Mouse (Mus musculus) heart, embryonic 10.5 days (tissue): ENCODE data around the gene Dtd1. TPM values are rescaled to one million over a fixed set of nuclear protein-coding genes. Genes with fewer than 3 reads are reported as not detected.

ENCODE experiments used
- DNase-seq: peaks from one replicate; pipeline ENCODE4 v3.0.0-alpha.2; 2017; ENCODE audit warnings: low spot score
- H3K27ac ChIP-seq: fragments of 300-500 bp; sonication (generic); 2 replicates; pipeline ENCODE4 v1.5.1; 2016; ENCODE audit warnings: mild to moderate bottlenecking
- H3K27me3 ChIP-seq: fragments of 300-500 bp; sonication (generic); 2 replicates; pipeline ENCODE4 v1.6.1; 2016; ENCODE audit warnings: mild to moderate bottlenecking; ENCODE audit not compliant: poor library complexity, insufficient read depth, severe bottlenecking
- H3K36me3 ChIP-seq: fragments of 300-500 bp; sonication (generic); 2 replicates; pipeline ENCODE4 v1.6.1; 2016; ENCODE audit warnings: mild to moderate bottlenecking, moderate library complexity
- H3K4me1 ChIP-seq: fragments of 300-500 bp; sonication (generic); 2 replicates; pipeline ENCODE4 v1.6.1; 2016; ENCODE audit warnings: mild to moderate bottlenecking
- H3K4me3 ChIP-seq: fragments of 300-500 bp; sonication (generic); 2 replicates; pipeline ENCODE4 v1.5.1; 2016; ENCODE audit warnings: mild to moderate bottlenecking, moderate library complexity
- H3K9me3 ChIP-seq: fragments of 300-500 bp; sonication (generic); 2 replicates; pipeline ENCODE4 v1.6.1; 2016; ENCODE audit warnings: mild to moderate bottlenecking, moderate library complexity
- WGBS: fragments of 180-500 bp; shearing (Covaris S2); methylation state at CpG from one replicate; pipeline ENCODE4 v1.1.7; 2016; 5-methylcytosine and 5-hydroxymethylcytosine counted together
- polyA plus RNA-seq: library from polyadenylated mRNA; unstranded; fragments of >200 nt; fragmentation: Nextera tagmentation; extraction: Ambion mirVana; gene quantifications from 2 replicates; pipeline ENCODE4 v1.2.1, GENCODE M21; 2016

The Dtd1 gene
- polyA plus RNA-seq, 1 experiment from 2014 or later, result 37.1 TPM

GRCm38 (mm10) chr2:144647151-144647550 is 47.5 kb downstream of the Dtd1 start:
- no peak overlapping the region for H3K4me3 ChIP-seq
- 0 out of 2 replicates have a peak, but pooled peaks cover 4% of the 10 kb centered on the region for H3K4me1 ChIP-seq
- no peaks in the 10 kb centered on the region for H3K36me3 ChIP-seq
- 88% methylated on average over 4 of the region's 4 CpGs for WGBS
- H3K27ac ChIP-seq, result no peak overlapping the region
- H3K27me3 ChIP-seq, result no peaks in the 10 kb centered on the region
- H3K9me3 ChIP-seq, result no peaks in the 10 kb centered on the region
- no peak for DNase-seq

GRCm38 (mm10) chr2:144649960-144650359 is 50.3 kb downstream of the Dtd1 start:
- Histone ChIP-seq H3K4me1 (no peaks in the 10 kb centered on the region), H3K36me3 (no peaks in the 10 kb centered on the region), H3K9me3 (no peaks in the 10 kb centered on the region), H3K4me3 (no peak overlapping the region), H3K27ac (no peak overlapping the region), H3K27me3 (no peaks in the 10 kb centered on the region)
- DNase-seq, result no peak
- 90% methylated on average over 1 of the region's 1 CpGs for WGBS

GRCm38 (mm10) chr2:144652841-144653240 is 53.1 kb downstream of the Dtd1 start:
- 87% methylated on average over 4 of the region's 4 CpGs for WGBS
- Histone ChIP-seq H3K36me3 (no peaks in the 10 kb centered on the region), H3K9me3 (no peaks in the 10 kb centered on the region), H3K27ac (no peak overlapping the region), H3K4me3 (no peak overlapping the region), H3K27me3 (no peaks in the 10 kb centered on the region), H3K4me1 (no peaks in the 10 kb centered on the region)
- DNase-seq, result no peak

- DNase-seq, result no peak
- H3K4me1 ChIP-seq, result no peaks in the 10 kb centered on the region
- no peak overlapping the region for H3K4me3 ChIP-seq
- H3K9me3 ChIP-seq, result no peaks in the 10 kb centered on the region
- H3K36me3 ChIP-seq, result no peaks in the 10 kb centered on the region
- no peaks in the 10 kb centered on the region for H3K27me3 ChIP-seq
- WGBS, result 86% methylated on average over 3 of the region's 3 CpGs
- no peak overlapping the region for H3K27ac ChIP-seq
Measured at GRCm38 (mm10) chr2:144655307-144655706, 55.6 kb downstream of the Dtd1 start.

- Histone ChIP-seq H3K27ac (no peak overlapping the region), H3K36me3 (no peaks in the 10 kb centered on the region), H3K27me3 (no peaks in the 10 kb centered on the region), H3K9me3 (no peaks in the 10 kb centered on the region), H3K4me3 (no peak overlapping the region), H3K4me1 (no peaks in the 10 kb centered on the region)
- no peak for DNase-seq
- 86% methylated on average over 4 of the region's 4 CpGs for WGBS
Measured at GRCm38 (mm10) chr2:144668507-144668906, 68.8 kb downstream of the Dtd1 start.

- no peak overlapping the region for H3K4me3 ChIP-seq
- H3K27ac ChIP-seq, result no peak overlapping the region
- H3K4me1 ChIP-seq, result no peaks in the 10 kb centered on the region
- no peaks in the 10 kb centered on the region for H3K27me3 ChIP-seq
- H3K36me3 ChIP-seq, result no peaks in the 10 kb centered on the region
- no peak for DNase-seq
- WGBS, result 90% methylated on average over 5 of the region's 5 CpGs
- H3K9me3 ChIP-seq, result no peaks in the 10 kb centered on the region
Measured at GRCm38 (mm10) chr2:144670289-144670930, 70.7 kb downstream of the Dtd1 start.

- Histone ChIP-seq H3K9me3 (no peaks in the 10 kb centered on the region), H3K4me3 (no peak overlapping the region), H3K27ac (no peak overlapping the region), H3K27me3 (no peaks in the 10 kb centered on the region), H3K4me1 (peaks cover 16% of the 10 kb centered on the region; the same call in 1 of the 2 replicates), H3K36me3 (no peaks in the 10 kb centered on the region)
- 87% methylated on average over 5 of the region's 5 CpGs for WGBS
- DNase-seq, result no peak
Measured at GRCm38 (mm10) chr2:144672397-144672796, 72.7 kb downstream of the Dtd1 start.

- Histone ChIP-seq H3K36me3 (no peaks in the 10 kb centered on the region), H3K27ac (peak overlapping the region; percentile 42; the same call in 1 of the 2 replicates), H3K4me1 (peaks cover 28% of the 10 kb centered on the region), H3K4me3 (no peak overlapping the region), H3K27me3 (no peaks in the 10 kb centered on the region), H3K9me3 (no peaks in the 10 kb centered on the region)
- DNase-seq, result no peak
- 44% methylated on average over 13 of the region's 13 CpGs for WGBS
Measured at GRCm38 (mm10) chr2:144676546-144677228, 77.0 kb downstream of the Dtd1 start.

GRCm38 (mm10) chr2:144677229-144677571 is 77.5 kb downstream of the Dtd1 start:
- no peak overlapping the region for H3K4me3 ChIP-seq
- H3K27me3 ChIP-seq, result no peaks in the 10 kb centered on the region
- H3K4me1 ChIP-seq, result peaks cover 28% of the 10 kb centered on the region
- no peaks in the 10 kb centered on the region for H3K36me3 ChIP-seq
- DNase-seq, result no peak
- H3K27ac ChIP-seq, result peak overlapping the region; percentile 42; the same call in 1 of the 2 replicates
- no peaks in the 10 kb centered on the region for H3K9me3 ChIP-seq
- WGBS, result 46% methylated on average over 2 of the region's 2 CpGs

- DNase-seq, result no peak
- Histone ChIP-seq H3K27ac (no peak overlapping the region), H3K27me3 (no peaks in the 10 kb centered on the region), H3K9me3 (no peaks in the 10 kb centered on the region), H3K4me1 (peaks cover 28% of the 10 kb centered on the region), H3K36me3 (no peaks in the 10 kb centered on the region), H3K4me3 (no peak overlapping the region)
- 92% methylated on average over 6 of the region's 6 CpGs for WGBS
Measured at GRCm38 (mm10) chr2:144678779-144679178, 79.1 kb downstream of the Dtd1 start.

- no peak for DNase-seq
- no peaks in the 10 kb centered on the region for H3K9me3 ChIP-seq
- H3K36me3 ChIP-seq, result no peaks in the 10 kb centered on the region
- H3K27me3 ChIP-seq, result no peaks in the 10 kb centered on the region
- no peak overlapping the region for H3K4me3 ChIP-seq
- WGBS, result 70% methylated on average over 3 of the region's 3 CpGs
- no peak overlapping the region for H3K27ac ChIP-seq
- H3K4me1 ChIP-seq, result peaks cover 28% of the 10 kb centered on the region
Measured at GRCm38 (mm10) chr2:144679394-144679793, 79.7 kb downstream of the Dtd1 start.

GRCm38 (mm10) chr2:144692219-144692732 is 92.6 kb downstream of the Dtd1 start:
- no peak for DNase-seq
- no peaks in the 10 kb centered on the region for H3K9me3 ChIP-seq
- no peak overlapping the region for H3K4me3 ChIP-seq
- no peaks in the 10 kb centered on the region for H3K27me3 ChIP-seq
- WGBS, result 79% methylated on average over 8 of the region's 8 CpGs
- H3K27ac ChIP-seq, result no peak overlapping the region
- H3K36me3 ChIP-seq, result no peaks in the 10 kb centered on the region
- no peaks in the 10 kb centered on the region for H3K4me1 ChIP-seq

GRCm38 (mm10) chr2:144692777-144693176 is 93.1 kb downstream of the Dtd1 start:
- Histone ChIP-seq H3K4me3 (no peak overlapping the region), H3K27me3 (no peaks in the 10 kb centered on the region), H3K9me3 (no peaks in the 10 kb centered on the region), H3K4me1 (no peaks in the 10 kb centered on the region), H3K27ac (no peak overlapping the region), H3K36me3 (no peaks in the 10 kb centered on the region)
- WGBS, result 82% methylated on average over 2 of the region's 2 CpGs
- DNase-seq, result no peak
